Mouse (Mus musculus) CD8-positive naive resting alpha-beta T cell, adult 2 months (primary cell): ENCODE measurements around the gene Actl10.

ENCODE experiments used
- DNase-seq, 2 experiments: peaks; one replicate each; pipeline ENCODE4 v3.0.0; 2022; ENCODE audit warnings: low read depth in 2 of 2, low spot score in 2 of 2

Gene Actl10

GRCm38 (mm10) chr2:154577744-154578067, 26.1 kb downstream of the Actl10 start:
- DNase-seq = no peak

DNA sequence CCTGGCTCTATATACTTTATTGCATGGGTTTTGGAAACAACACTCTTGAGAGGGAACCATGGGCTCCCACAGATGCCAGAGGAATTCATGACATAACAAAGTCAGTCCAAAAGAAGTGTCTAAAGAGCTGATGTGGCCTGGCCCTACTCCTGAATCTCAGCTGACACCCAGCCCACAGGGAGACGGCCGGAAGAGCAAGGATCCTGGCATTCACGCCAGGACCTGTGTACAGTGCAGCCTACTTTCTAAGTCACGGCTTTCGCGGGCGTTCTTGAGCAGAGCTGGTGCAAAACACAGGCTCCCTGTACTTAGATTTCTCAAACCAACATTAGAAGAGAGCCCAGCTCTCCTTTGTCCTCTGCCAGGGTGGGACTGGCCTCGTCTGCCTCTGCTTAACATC, 29.0 kb downstream of the Actl10 start:
- DNase-seq = no peak

GRCm38 (mm10) chr2:154581421-154581820, 29.8 kb downstream of the Actl10 start:
- DNase-seq = no peak

DNA sequence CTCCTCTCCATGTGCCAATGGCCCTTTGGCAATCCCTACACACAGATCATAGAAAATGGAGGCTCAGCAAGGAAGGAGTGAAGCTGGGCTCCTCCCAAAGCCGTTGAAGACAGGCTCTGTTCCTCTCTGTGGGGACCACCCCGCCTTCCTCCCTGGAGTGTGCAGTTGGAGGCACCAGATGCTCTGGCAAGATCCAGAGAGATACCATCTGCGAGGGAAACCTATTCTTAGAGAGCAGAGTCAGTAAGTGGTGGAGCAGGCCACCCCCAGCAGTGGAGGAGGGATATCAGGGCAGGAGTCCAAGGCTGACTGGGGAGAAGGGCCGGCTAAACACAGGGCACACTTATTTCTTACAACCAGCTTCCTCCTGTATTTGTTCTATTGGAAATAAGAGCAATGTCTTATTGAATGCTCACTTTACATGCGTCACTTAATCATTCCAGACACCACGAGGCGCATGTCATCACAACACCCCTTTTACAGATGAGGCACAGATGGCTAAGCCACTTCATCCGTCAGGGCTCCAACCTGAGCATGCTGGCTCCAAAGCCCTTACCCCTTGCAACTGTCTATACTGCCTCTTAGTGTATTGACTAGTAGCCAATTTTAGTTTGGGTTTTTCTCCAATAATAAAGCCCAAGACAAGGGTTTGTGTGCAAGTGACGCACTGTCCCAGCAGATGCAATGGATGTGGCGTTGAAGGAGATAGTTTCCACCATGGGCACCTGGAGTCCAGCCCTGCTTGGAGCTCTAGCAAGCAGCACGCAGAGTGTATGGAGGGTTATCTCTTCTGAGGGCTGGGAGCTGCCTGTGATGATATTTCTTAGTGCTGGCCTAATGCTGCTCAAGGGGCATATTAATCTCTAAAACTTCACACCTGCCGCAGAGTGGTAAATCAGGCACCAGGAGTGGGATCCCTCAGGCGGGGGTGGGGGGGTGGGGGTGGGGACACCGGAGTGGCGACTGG, 32.6 kb downstream of the Actl10 start:
- no peak for DNase-seq

- DNase-seq = no peak
These were observed 33.5 kb downstream of the Actl10 start for GRCm38 (mm10) chr2:154584931-154585601.

- DNase-seq = peak in 1 of 2 experiments; percentile 28
These were observed 34.8 kb downstream of the Actl10 start for GRCm38 (mm10) chr2:154586405-154586804.

GRCm38 (mm10) chr2:154589051-154589450, 37.5 kb downstream of the Actl10 start:
- DNase-seq = no peak

DNA sequence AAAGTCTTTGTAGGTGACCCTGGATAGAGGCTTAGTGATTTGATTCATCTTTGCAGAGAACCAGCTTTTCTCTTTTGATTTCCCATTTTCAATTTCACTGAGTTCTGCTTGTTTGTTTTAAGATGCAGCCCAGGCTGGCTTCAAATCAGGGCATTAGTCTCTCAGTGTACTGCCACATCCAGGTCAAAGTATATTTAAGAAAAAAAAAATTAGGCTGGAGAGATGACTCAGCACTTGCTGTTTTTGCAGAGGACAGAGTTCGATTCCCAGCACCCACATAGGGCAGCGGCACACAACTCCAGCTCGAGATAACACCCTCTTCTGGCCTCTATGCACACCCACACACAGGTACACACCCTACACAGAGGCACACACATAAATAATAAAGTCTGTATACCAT, 39.7 kb downstream of the Actl10 start:
- DNase-seq = no peak

GRCm38 (mm10) chr2:154593025-154593424, 41.4 kb downstream of the Actl10 start:
- peak; percentile 26 to 40 for DNase-seq

DNA sequence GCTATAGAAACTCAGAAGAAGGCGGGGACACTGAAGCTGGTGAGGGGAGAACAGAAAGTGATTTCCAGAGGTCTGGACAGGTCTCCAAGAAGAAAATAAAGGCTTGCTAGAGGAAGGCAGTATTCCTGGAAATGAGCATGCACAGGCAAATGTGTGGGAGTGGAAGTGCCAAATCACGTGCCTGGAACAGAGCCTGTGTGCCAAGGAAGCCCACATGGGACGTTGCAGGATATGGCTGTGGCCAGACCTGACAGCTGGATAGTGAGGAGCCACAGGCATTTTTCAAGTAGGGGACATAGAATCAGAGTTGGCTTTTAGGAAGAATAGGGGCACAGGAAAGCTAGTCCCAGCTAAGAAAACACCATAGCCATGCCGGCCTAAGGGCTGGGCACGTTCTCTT, 44.2 kb downstream of the Actl10 start:
- no peak for DNase-seq

DNA sequence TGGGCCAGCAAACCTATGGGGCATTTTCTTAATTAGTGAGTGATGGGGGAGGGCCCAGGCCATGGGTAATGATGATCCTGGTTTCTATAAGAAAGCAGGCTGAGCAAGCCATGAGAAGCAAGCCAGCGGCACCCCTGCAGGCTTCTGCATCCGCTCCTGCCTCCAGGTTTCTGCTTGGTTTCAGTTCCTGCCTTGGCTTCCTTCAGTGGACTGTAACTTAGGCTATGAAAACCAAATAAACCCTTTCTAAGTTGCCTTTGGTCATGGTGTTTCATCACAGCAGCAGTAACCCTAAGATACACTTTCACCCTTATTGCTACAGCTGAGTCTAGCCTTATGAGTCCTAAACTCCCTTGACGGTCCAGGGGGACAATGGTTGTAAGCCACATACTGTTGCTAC, 45.8 kb downstream of the Actl10 start:
- no peak for DNase-seq

DNA sequence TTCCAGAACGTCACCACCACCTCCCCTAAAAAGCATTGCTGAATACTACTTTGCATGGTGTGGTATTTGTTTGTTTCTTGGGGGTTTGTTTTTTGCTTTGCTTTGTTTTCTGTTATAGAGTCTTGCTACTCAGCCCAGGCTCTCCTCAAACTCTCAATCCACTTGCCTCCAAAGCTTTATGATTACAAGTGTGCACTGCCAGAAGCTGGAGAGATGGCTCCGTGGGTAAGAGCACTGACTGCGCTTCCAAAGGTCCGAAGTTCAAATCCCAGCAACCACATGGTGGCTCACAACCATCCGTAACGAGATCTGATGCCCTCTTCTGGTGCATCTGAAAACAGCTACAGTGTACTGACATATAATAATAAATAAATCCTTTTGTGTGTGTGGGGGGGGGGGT, 49.0 kb downstream of the Actl10 start:
- DNase-seq = no peak

GRCm38 (mm10) chr2:154601324-154601723, 49.7 kb downstream of the Actl10 start:
- no peak for DNase-seq
